In genomic region chr13:22005605-22006333, GRCm38 (mm10) we compare ENCODE assay signal across 1 mouse cellular context.
A peak's percentile ranks its signal among the peaks of the same experiment; 100 is the strongest.
TF ChIP-seq lines count a peak whose summit lies in the region.

No protein-coding gene starts in this region.

TF ChIP-seq in MEL, 35 proteins besides CTCF, POLR2A, EP300 and RAD21:
- TF ChIP-seq E2F4 (IDR thresholded peaks at IDR 0.05; ENCODE audit: borderline replicate concordance, low read depth, low read length) (no peak), RCOR1 (IDR thresholded peaks at IDR 0.05; ENCODE audit: low read depth, low read length) (no peak), BHLHE40 (IDR thresholded peaks at IDR 0.05; ENCODE audit: borderline replicate concordance, low read depth, low read length) (0 out of 2 replicates have a peak, but pooled peaks have one; percentile 13), CHD2 (IDR thresholded peaks at IDR 0.05; ENCODE audit: low read length) (no peak), GATA1 (IDR thresholded peaks at IDR 0.05; ENCODE audit: low read depth, low read length) (peak; percentile 46)
